Mouse (Mus musculus): Measurements from ENCODE around the gene Clec2i. TPM values are rescaled to one million over a fixed set of nuclear protein-coding genes. Genes with fewer than 3 reads are reported as not detected.
"Not testable (repeated sequence)": the region's sequence is repeated elsewhere in the genome, so short reads cannot be mapped to it uniquely, and the experiment has no call there.

Clec2i gene
- not detected for total RNA-seq (2021)
- long read RNA-seq, experiment 1 = 0 reads
- long read RNA-seq, experiment 2 = 0 reads

GRCm38 (mm10) chr6:128887091-128887790, at the start of gene Clec2i:
Gene Clec2i, plus strand, starts transcription at chr6:128887588.
- H3K4me3 ChIP-seq, H3K27ac ChIP-seq: not testable (repeated sequence)
- peak in 1 of 2 experiments; percentile 41 for DNase-seq (ENCODE audit: low spot score in 2 of 2)

GRCm38 (mm10) chr6:128838342-128839265, 48.8 kb upstream of the Clec2i start:
- no peak for TF ChIP-seq CTCF (conservative IDR thresholded peaks at IDR 0.05)
- peak; percentile 87 to 89 for DNase-seq (ENCODE audit: low spot score in 2 of 2)
- Histone ChIP-seq H3K27ac (peak overlapping the region; percentile 96), H3K4me3 (peak overlapping the region; percentile 76)

GRCm38 (mm10) chr6:128839266-128839771, 48.1 kb upstream of the Clec2i start:
- DNase-seq (ENCODE audit: low spot score in 2 of 2) = peak; percentile 67 to 75
- peak overlapping the region; percentile 96 for H3K27ac ChIP-seq
- peak overlapping the region; percentile 76 for H3K4me3 ChIP-seq
- TF ChIP-seq CTCF (conservative IDR thresholded peaks at IDR 0.05) = peak; percentile 87

- no peak for DNase-seq (ENCODE audit: low spot score in 2 of 2)
- H3K27ac ChIP-seq = no peak overlapping the region
- TF ChIP-seq CTCF (conservative IDR thresholded peaks at IDR 0.05) = no peak
- H3K4me3 ChIP-seq = peak overlapping the region; percentile 76; the same call in 1 of the 2 replicates
Observed at GRCm38 (mm10) chr6:128839921-128840320, 47.5 kb upstream of the Clec2i start.

- DNase-seq (ENCODE audit: low spot score in 2 of 2); H3K27ac ChIP-seq; H3K4me3 ChIP-seq: not testable (repeated sequence)
Observed at GRCm38 (mm10) chr6:128840669-128841068, 46.7 kb upstream of the Clec2i start.

- Histone ChIP-seq H3K27ac (no peak overlapping the region), H3K4me3 (peak overlapping the region; percentile 97)
- no peak for TF ChIP-seq CTCF (conservative IDR thresholded peaks at IDR 0.05)
- DNase-seq (ENCODE audit: low spot score in 2 of 2) = no peak
Observed at GRCm38 (mm10) chr6:128841327-128842089, 45.9 kb upstream of the Clec2i start.

GRCm38 (mm10) chr6:128842356-128842944, 44.9 kb upstream of the Clec2i start:
- no peak for TF ChIP-seq CTCF (conservative IDR thresholded peaks at IDR 0.05)
- Histone ChIP-seq H3K27ac (peak overlapping the region; percentile 95), H3K4me3 (peak overlapping the region; percentile 97)
- no peak for DNase-seq (ENCODE audit: low spot score in 2 of 2)

GRCm38 (mm10) chr6:128842945-128843478, 44.4 kb upstream of the Clec2i start:
- peak; percentile 10; the same call in 1 of the 2 replicates for TF ChIP-seq CTCF (conservative IDR thresholded peaks at IDR 0.05)
- H3K27ac ChIP-seq = peak overlapping the region; percentile 95

GRCm38 (mm10) chr6:128843479-128843992, 43.9 kb upstream of the Clec2i start:
- TF ChIP-seq CTCF (conservative IDR thresholded peaks at IDR 0.05) = no peak
- peak in 1 of 2 experiments; percentile 39 for DNase-seq (ENCODE audit: low spot score in 2 of 2)

More at GRCm38 (mm10) chr6:128842945-128843478, 44.4 kb upstream of the Clec2i start:
- peak; percentile 93 to 96 for DNase-seq (ENCODE audit: low spot score in 2 of 2)
- H3K4me3 ChIP-seq = peak overlapping the region; percentile 97

GRCm38 (mm10) chr6:128844131-128844530, 43.3 kb upstream of the Clec2i start:
- Histone ChIP-seq H3K4me3 (peak overlapping the region; percentile 97), H3K27ac (peak overlapping the region; percentile 86)
- no peak for DNase-seq (ENCODE audit: low spot score in 2 of 2)
- TF ChIP-seq CTCF (conservative IDR thresholded peaks at IDR 0.05) = no peak

More at GRCm38 (mm10) chr6:128843479-128843992, 43.9 kb upstream of the Clec2i start:
- Histone ChIP-seq H3K4me3 (peak overlapping the region; percentile 97), H3K27ac (peak overlapping the region; percentile 86)

- H3K27ac ChIP-seq = peak overlapping the region; percentile 86
- TF ChIP-seq CTCF (conservative IDR thresholded peaks at IDR 0.05) = no peak
- DNase-seq (ENCODE audit: low spot score in 2 of 2) = no peak
- peak overlapping the region; percentile 97; the same call in 1 of the 2 replicates for H3K4me3 ChIP-seq
Observed at GRCm38 (mm10) chr6:128844586-128845080, 42.8 kb upstream of the Clec2i start.

Measured in layer of hippocampus, adult 2 months (tissue).